Mouse (Mus musculus): ENCODE results near the gene Med12l.

GRCm38 (mm10) chr3:59243384-59243783 lies 237.8 kb downstream of the Med12l start:
- TF ChIP-seq CTCF (IDR thresholded peaks at IDR 0.05; ENCODE audit: insufficient read depth, low read length) (no peak), POLR2A (IDR thresholded peaks at IDR 0.05; ENCODE audit: borderline replicate concordance, extremely low read depth, low read depth, low read length) (no peak)

Measured in lung, adult 2 months (tissue).